Mouse (Mus musculus) kidney, embryonic 16.5 days (tissue): Measurements from ENCODE around the gene Hist1h4k. TPM values are rescaled to one million over a fixed set of nuclear protein-coding genes. Genes with fewer than 3 reads are reported as not detected.

Experiments
- ATAC-seq: fragments of 200-750 bp; cut with Nextera tagmentation; 2 replicates; pipeline ENCODE4 v1.8.0; 2017; ENCODE audit warnings: moderate TSS enrichment; ENCODE audit not compliant: low FRiP score, low TSS enrichment
- H3K27ac ChIP-seq: fragments of 300-500 bp; sonication (generic); 2 replicates; pipeline ENCODE4 v1.5.1; 2014; ENCODE audit warnings: low read length
- H3K27me3 ChIP-seq: fragments of 300-500 bp; sonication (generic); 2 replicates; pipeline ENCODE4 v1.6.1; 2014; ENCODE audit warnings: low read length, control low read depth, mixed read lengths; ENCODE audit not compliant: insufficient read depth
- H3K36me3 ChIP-seq: fragments of 300-500 bp; sonication (generic); 2 replicates; pipeline ENCODE4 v1.6.1; 2014; ENCODE audit warnings: low read length, control low read depth, mixed read lengths; ENCODE audit not compliant: insufficient read depth
- H3K4me1 ChIP-seq: fragments of 300-500 bp; sonication (generic); 2 replicates; pipeline ENCODE4 v1.6.1; 2014; ENCODE audit warnings: low read length, control low read depth, mixed read lengths; ENCODE audit not compliant: insufficient read depth
- H3K4me2 ChIP-seq: fragments of 300-500 bp; sonication (generic); replicated peaks from 2 replicates; pipeline ENCODE4 v1.6.1; 2014; ENCODE audit warnings: low read depth, low read length
- H3K4me3 ChIP-seq: fragments of 300-500 bp; sonication (generic); 2 replicates; pipeline ENCODE4 v1.5.1; 2014; ENCODE audit warnings: mild to moderate bottlenecking, low read length
- H3K9ac ChIP-seq: fragments of 300-500 bp; sonication (generic); replicated peaks from 2 replicates; pipeline ENCODE4 v1.6.1; 2014; ENCODE audit warnings: low read length
- H3K9me3 ChIP-seq: fragments of 300-500 bp; sonication (generic); 2 replicates; pipeline ENCODE4 v1.6.1; 2016; ENCODE audit warnings: low read length, control low read depth
- WGBS: fragments of 180-500 bp; shearing (Covaris S2); extraction: QIAGEN DNeasy Blood & Tissue Kit; methylation state at CpG from one replicate; pipeline ENCODE4 v1.1.7; 2014; 5-methylcytosine and 5-hydroxymethylcytosine counted together
- microRNA-seq: library from miRNA; unstranded; fragments of <30 nt; microRNA quantifications from one replicate; pipeline ENCODE4, GENCODE M21; 2016
- polyA plus RNA-seq: library from polyadenylated mRNA; unstranded; fragments of >200 nt; fragmentation: Nextera tagmentation; extraction: Ambion mirVana; gene quantifications from 2 replicates; pipeline ENCODE4 v1.2.1, GENCODE M21; 2015

Gene Hist1h4k
- polyA plus RNA-seq, 1 experiment from 2014 or later = 5.9 TPM

- H3K27ac ChIP-seq = 0 out of 2 replicates have a peak overlapping the region, but pooled peaks have one; percentile 53
- H3K4me2 ChIP-seq = peak overlapping the region; percentile 70
- H3K9me3 ChIP-seq = no peaks in the 10 kb centered on the region
- peak; percentile 82 for ATAC-seq
- WGBS = 2% methylated on average over 22 of the region's 22 CpGs
- H3K4me3 ChIP-seq = peak overlapping the region; percentile 63
- H3K27me3 ChIP-seq = no peaks in the 10 kb centered on the region
- H3K4me1 ChIP-seq = peaks cover 10% of the 10 kb centered on the region
- no peaks in the 10 kb centered on the region for H3K36me3 ChIP-seq
- peak overlapping the region; percentile 66 for H3K9ac ChIP-seq
These were observed 39.3 kb downstream of the Hist1h4k start for GRCm38 (mm10) chr13:21710821-21711525.

GRCm38 (mm10) chr13:21710031-21710711, 40.1 kb downstream of the Hist1h4k start:
- Histone ChIP-seq H3K4me1 (peaks cover 6% of the 10 kb centered on the region), H3K27me3 (no peaks in the 10 kb centered on the region), H3K4me3 (peak overlapping the region; percentile 86), H3K4me2 (peak overlapping the region; percentile 70), H3K9me3 (no peaks in the 10 kb centered on the region), H3K36me3 (no peaks in the 10 kb centered on the region), H3K27ac (peak overlapping the region; percentile 88), H3K9ac (peak overlapping the region; percentile 68)
- peak; percentile 77 for ATAC-seq
- under 1% methylated on average over 32 of the region's 32 CpGs for WGBS

GRCm38 (mm10) chr13:21706669-21707068, 43.6 kb downstream of the Hist1h4k start:
- Histone ChIP-seq H3K27me3 (no peaks in the 10 kb centered on the region), H3K4me3 (no peak overlapping the region), H3K36me3 (no peaks in the 10 kb centered on the region), H3K9me3 (no peaks in the 10 kb centered on the region), H3K4me2 (no peak overlapping the region), H3K27ac (no peak overlapping the region), H3K4me1 (no peaks in the 10 kb centered on the region), H3K9ac (no peak overlapping the region)
- ATAC-seq = no peak
- 71% methylated on average over 4 of the region's 4 CpGs for WGBS

Small RNA genes lying within 50 kb of the gene (microRNA-seq; reads per million reads assigned to microRNA genes)
- gene Gm44346 = not detected
- gene Gm44357 = not detected
- gene Gm44367 = not detected
- not detected for gene Gm44454

Other genes starting within 250 kb of the Hist1h4k start
- gene Gm11273, start 249.1 kb downstream of the Hist1h4k start, polyA plus RNA-seq = 9.9 and 19.3 TPM in 2 replicates
- 6.8 and 7.0 TPM in 2 replicates for gene Zkscan8, start 219.4 kb downstream of the Hist1h4k start, polyA plus RNA-seq
- gene Olfr1366, start 207.7 kb downstream of the Hist1h4k start, polyA plus RNA-seq = 0.16 and 0.17 TPM in 2 replicates
- not detected in 2 replicates for gene Olfr1535, start 190.6 kb downstream of the Hist1h4k start, polyA plus RNA-seq
- gene Olfr1364, start 168.7 kb downstream of the Hist1h4k start, polyA plus RNA-seq = not detected in 2 replicates
- not detected in 2 replicates for gene Olfr1362, start 136.5 kb downstream of the Hist1h4k start, polyA plus RNA-seq
- not detected in 2 replicates for gene Olfr11, start 108.0 kb downstream of the Hist1h4k start, polyA plus RNA-seq
- gene Olfr1361, start 87.1 kb downstream of the Hist1h4k start, polyA plus RNA-seq = not detected in 2 replicates
- not detected in 2 replicates for gene Olfr1360, start 73.1 kb downstream of the Hist1h4k start, polyA plus RNA-seq
- not detected in 2 replicates for gene Olfr1359, start 52.4 kb downstream of the Hist1h4k start, polyA plus RNA-seq
- gene Hist1h2bl, start 34.4 kb downstream of the Hist1h4k start, polyA plus RNA-seq = 1.9 and 3.8 TPM in 2 replicates
- 13.5 and 20.3 TPM in 2 replicates for gene Hist1h2ai, start 34.1 kb downstream of the Hist1h4k start, polyA plus RNA-seq
- gene Hist1h3h, start 32.8 kb downstream of the Hist1h4k start, polyA plus RNA-seq = 6.2 and 12.4 TPM in 2 replicates
- 4.3 and 4.4 TPM in 2 replicates for gene Hist1h2bm, start 28.5 kb downstream of the Hist1h4k start, polyA plus RNA-seq
- 1.4 and 1.6 TPM in 2 replicates for gene Hist1h4j, start 15.4 kb downstream of the Hist1h4k start, polyA plus RNA-seq
- 24.4 and 25.9 TPM in 2 replicates for gene Hist1h2ak, start 3.3 kb upstream of the Hist1h4k start, polyA plus RNA-seq
- 2.2 and 3.1 TPM in 2 replicates for gene Hist1h2bn, start 3.6 kb upstream of the Hist1h4k start, polyA plus RNA-seq
- 17.4 and 17.8 TPM in 2 replicates for gene Hist1h1b, start 30.1 kb upstream of the Hist1h4k start, polyA plus RNA-seq
- gene Hist1h3i, start 32.9 kb upstream of the Hist1h4k start, polyA plus RNA-seq = 98.9 and 117 TPM in 2 replicates
- gene Hist1h2an, start 36.7 kb upstream of the Hist1h4k start, polyA plus RNA-seq = 3.4 and 6.0 TPM in 2 replicates
- 2.0 and 2.2 TPM in 2 replicates for gene Hist1h2bp, start 37.0 kb upstream of the Hist1h4k start, polyA plus RNA-seq
- 22.0 and 25.6 TPM in 2 replicates for gene Hist1h2bq, start 59.7 kb upstream of the Hist1h4k start, polyA plus RNA-seq
- gene Hist1h2ao, start 60.0 kb upstream of the Hist1h4k start, polyA plus RNA-seq = 2.1 TPM in 1 of 2 replicates, not detected in the other
- gene Hist1h4m, start 61.2 kb upstream of the Hist1h4k start, polyA plus RNA-seq = not detected in 2 replicates
- gene Hist1h4n, start 81.7 kb upstream of the Hist1h4k start, polyA plus RNA-seq = 13.6 and 14.5 TPM in 2 replicates
- 2,785 and 3,191 TPM in 2 replicates for gene Hist1h2ap, start 83.0 kb upstream of the Hist1h4k start, polyA plus RNA-seq
- 22.6 and 26.0 TPM in 2 replicates for gene Hist1h2br, start 83.2 kb upstream of the Hist1h4k start, polyA plus RNA-seq
- gene Zfp184, start 194.6 kb upstream of the Hist1h4k start, polyA plus RNA-seq = 11.6 and 13.7 TPM in 2 replicates
- gene Pom121l2, start 230.7 kb upstream of the Hist1h4k start, polyA plus RNA-seq = 0.15 and 0.26 TPM in 2 replicates